Mouse (Mus musculus) NIH3T3 (cell line): Measurements from ENCODE around the gene Naa60.

Experiments used
- DNase-seq: peaks from one replicate; pipeline ENCODE4 v3.0.0-alpha.2; 2012; ENCODE audit warnings: low read depth

Gene Naa60

GRCm38 (mm10) chr16:3891621-3892295 is 19.6 kb downstream of the Naa60 start:
- no peak for DNase-seq

DNA sequence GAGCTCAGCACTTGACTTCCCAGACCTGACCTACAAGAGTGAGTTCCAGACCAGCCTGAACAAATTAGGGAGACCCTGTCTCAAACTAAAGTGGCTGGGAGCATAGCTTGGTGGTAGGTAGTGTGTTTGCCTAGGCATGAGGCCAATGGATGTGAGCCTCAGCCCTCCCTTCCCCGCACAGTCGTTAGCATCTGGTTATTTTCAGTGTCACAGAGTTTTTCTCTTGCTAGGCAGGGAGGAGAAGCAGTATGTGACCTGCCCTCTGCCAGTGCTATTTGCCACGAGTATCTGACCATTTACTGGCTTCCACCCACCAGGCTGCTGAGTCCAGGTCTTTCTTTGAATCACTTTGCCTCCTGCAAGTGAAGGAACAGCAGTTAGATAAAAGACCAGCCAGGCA is 21.6 kb downstream of the Naa60 start:
- DNase-seq, result no peak

DNA sequence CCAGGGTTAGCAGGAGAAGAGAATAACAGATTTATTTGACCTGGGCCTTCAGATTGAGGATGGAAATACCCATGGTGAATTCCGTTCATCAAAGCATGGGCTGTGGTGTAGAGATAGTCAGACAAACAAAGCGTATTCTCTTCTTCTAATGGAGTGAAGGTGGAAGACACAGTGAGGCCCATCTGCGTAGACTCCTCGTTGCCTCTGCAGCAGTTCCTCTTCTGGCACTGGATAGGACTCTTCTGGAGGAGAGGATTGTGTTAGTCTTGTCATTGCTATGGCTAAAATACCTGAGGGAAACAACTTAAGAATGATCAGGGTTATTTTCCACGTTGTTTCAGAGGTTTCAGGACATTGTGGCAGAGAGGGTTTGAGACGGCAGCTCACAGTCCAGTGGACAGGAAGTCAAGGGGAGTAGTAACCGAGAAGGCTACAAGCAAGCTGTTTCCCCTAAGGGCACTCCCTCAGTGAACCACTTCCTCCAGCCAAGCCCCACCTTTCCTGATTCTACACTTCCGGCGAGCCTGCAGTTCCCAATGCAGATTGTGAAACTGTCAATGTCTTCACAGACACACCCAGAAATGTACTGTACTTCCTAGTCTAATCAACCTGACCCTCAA is 23.1 kb downstream of the Naa60 start:
- no peak for DNase-seq

GRCm38 (mm10) chr16:3896046-3896445 is 23.9 kb downstream of the Naa60 start:
- no peak for DNase-seq

- DNase-seq, result no peak
These were observed 24.4 kb downstream of the Naa60 start for GRCm38 (mm10) chr16:3896553-3896952.

DNA sequence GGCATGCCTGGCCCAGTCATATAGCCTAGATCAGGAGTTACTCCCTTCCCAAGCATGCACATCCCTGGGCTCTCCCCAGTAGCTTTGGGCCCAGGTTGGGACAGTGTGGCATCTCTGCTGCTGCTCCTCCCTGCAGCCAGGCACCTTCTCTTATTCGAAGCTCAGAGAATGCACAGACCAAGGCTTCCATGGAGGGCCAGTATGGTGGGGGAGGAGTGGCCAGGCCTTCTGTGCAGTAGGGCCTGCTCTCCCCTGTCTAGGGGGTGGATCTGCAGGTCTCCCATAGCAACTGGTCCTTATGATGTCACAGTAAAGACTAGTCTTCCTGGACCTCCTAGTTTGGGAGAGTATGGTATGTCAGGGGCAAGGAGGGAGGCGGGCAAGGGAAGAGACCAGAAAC is 35.3 kb downstream of the Naa60 start:
- no peak for DNase-seq

DNA sequence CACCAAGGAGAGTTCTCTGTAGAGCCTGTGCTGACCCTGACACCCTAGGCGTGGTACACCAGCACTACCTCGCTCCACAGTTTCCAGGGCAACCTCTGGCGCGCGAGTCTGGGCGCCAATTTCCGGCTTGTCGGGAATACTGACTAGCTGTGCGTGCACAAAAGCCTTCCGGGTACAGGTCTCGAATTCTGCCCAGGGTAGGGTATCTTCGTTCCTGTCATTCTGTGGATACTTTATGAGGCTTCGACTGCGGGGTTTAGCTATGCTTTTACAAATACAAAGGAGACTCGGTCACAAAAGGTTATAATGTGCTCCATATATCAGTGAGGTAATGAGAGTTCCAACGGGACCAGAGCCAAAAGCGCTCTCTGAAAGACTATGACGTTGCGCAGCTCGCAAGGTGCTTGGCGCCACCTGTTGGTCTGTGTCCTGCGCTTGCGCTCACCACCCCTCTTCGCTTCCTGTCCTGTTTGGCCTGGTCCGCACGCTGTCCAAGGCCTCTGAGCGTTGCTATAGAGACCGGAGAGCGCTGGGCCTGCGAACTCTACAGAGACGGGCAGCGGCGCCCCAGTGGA is 36.4 kb downstream of the Naa60 start, which contains the start of the genes 1700037C18Rik and Cluap1:
Gene 1700037C18Rik (minus strand): TSS at position 153 of the 575 bp plus-strand sequence.
Gene Cluap1 (plus strand): TSS at position 265 of the 575 bp plus-strand sequence.
- peak; percentile 96 for DNase-seq

- DNase-seq, result no peak
These were observed 36.9 kb downstream of the Naa60 start for GRCm38 (mm10) chr16:3909118-3909517.

GRCm38 (mm10) chr16:3920756-3921155 is 48.6 kb downstream of the Naa60 start:
- DNase-seq, result no peak

- DNase-seq, result peak; percentile 8
These were observed 51.3 kb downstream of the Naa60 start for GRCm38 (mm10) chr16:3923515-3923914.

- peak; percentile 88 for DNase-seq
These were observed 51.8 kb downstream of the Naa60 start for GRCm38 (mm10) chr16:3923966-3924365.

GRCm38 (mm10) chr16:3928582-3928981 is 56.4 kb downstream of the Naa60 start:
- no peak for DNase-seq

DNA sequence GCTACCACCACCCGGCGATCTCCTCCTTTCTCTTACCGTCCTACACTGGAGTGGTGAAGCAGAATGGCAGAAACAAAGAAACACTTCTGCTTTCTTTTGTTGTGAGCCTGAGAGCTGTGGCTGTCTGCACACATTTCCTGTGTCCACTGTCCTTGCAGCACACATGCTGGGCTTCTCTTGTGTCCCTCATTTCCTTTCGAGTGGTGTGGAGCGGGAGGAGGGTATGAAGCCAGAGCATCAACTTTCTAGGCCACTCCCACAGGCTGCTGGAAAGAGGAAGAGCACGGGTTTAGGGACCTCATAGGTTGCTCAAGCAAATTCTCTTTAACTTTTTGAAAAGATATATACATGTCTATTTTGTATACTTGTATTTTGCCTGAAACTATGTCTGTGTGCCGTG is 57.0 kb downstream of the Naa60 start:
- no peak for DNase-seq

- peak; percentile 56 for DNase-seq
These were observed 61.4 kb downstream of the Naa60 start for GRCm38 (mm10) chr16:3933536-3933935.

DNA sequence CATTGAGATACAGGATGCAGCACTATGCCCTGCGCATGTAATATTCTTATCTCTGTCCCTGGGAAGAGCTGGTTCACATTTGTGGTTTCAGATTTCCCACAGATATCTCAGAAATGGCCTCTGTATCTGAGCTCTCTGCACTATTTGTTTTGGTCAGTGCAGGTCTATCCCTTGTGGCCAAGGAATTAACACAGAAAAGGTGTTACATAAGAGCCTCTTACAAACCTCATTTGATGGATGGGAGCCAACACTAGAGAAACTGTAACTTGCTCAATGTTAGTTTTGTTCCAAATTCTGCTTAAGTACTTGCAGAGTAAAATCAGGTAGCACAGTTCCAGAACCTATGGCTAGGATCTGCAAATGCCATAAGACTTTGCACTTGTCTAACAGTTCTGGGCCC is 61.9 kb downstream of the Naa60 start:
- DNase-seq, result peak; percentile 80

DNA sequence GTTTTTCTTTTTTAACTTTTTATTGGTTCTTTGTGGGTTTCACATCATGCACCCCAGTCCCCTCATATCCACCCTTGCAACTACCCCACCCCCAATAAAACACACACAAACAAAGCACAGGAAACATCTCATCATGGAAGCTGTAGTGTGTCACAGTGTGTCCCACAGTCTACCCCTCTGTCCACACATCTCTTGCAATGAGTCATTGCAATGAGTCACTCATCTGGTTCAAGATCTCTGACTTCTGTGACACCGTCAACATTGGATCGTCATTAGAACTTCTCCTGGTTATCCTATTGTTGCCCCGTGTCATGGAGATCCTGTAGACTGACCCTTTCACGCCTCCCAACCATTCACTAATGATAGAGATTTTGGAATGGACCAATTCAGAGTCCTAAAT is 62.5 kb downstream of the Naa60 start:
- no peak for DNase-seq

DNA sequence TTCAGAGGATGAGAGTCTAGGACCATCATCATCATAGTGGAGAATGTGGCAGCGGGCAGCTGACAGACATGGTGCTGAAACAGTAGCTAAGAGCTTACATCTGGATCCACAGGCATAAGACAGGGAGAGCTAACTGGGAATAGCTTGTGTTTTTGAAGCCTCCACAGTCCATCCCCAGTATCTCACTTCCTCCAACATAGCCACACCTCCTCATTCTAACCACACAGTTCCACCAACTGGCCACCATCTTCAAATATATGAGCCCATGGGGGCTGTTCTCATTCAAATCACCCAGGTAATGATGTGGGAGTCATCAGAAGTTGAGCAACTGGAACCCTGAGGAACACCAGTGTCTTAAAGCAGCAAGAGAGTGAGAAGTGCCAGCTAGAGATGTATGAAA is 79.0 kb downstream of the Naa60 start:
- DNase-seq, result no peak
